Mouse (Mus musculus) R1 (cell line): ENCODE data around the gene Dnaaf5.
A peak's percentile ranks its signal among the peaks of the same experiment; 100 is the strongest.

Source experiments
- DNase-seq: peaks from one replicate; pipeline ENCODE4 v3.0.0-alpha.2; 2018; ENCODE audit warnings: low read depth, low spot score

The Dnaaf5 gene

GRCm38 (mm10) chr5:139149681-139150602, at the start of gene Dnaaf5, which contains the start of gene Prkar1b:
Gene Dnaaf5 (plus strand): TSS chr5:139150223.
Gene Prkar1b (minus strand): TSS chr5:139150001.
- DNase-seq, result peak; percentile 100

- no peak for DNase-seq
Observed at GRCm38 (mm10) chr5:139101783-139102182, 48.2 kb upstream of the Dnaaf5 start.

GRCm38 (mm10) chr5:139107815-139108214, 42.2 kb upstream of the Dnaaf5 start:
- DNase-seq, result peak; percentile 27

GRCm38 (mm10) chr5:139110140-139110855, 39.7 kb upstream of the Dnaaf5 start:
- DNase-seq, result peak; percentile 41

GRCm38 (mm10) chr5:139111991-139112390, 38.0 kb upstream of the Dnaaf5 start:
- DNase-seq, result no peak

- DNase-seq, result no peak
Observed at GRCm38 (mm10) chr5:139112418-139112817, 37.6 kb upstream of the Dnaaf5 start.

- no peak for DNase-seq
Observed at GRCm38 (mm10) chr5:139114876-139115275, 35.1 kb upstream of the Dnaaf5 start.

- DNase-seq, result no peak
Observed at GRCm38 (mm10) chr5:139115507-139115906, 34.5 kb upstream of the Dnaaf5 start.

GRCm38 (mm10) chr5:139118139-139118960, 31.7 kb upstream of the Dnaaf5 start:
- peak; percentile 35 for DNase-seq

GRCm38 (mm10) chr5:139118961-139119276, 31.1 kb upstream of the Dnaaf5 start:
- no peak for DNase-seq

GRCm38 (mm10) chr5:139125717-139126116, 24.3 kb upstream of the Dnaaf5 start:
- DNase-seq, result no peak

- no peak for DNase-seq
Observed at GRCm38 (mm10) chr5:139128476-139129065, 21.5 kb upstream of the Dnaaf5 start.

GRCm38 (mm10) chr5:139129078-139129477, 20.9 kb upstream of the Dnaaf5 start:
- DNase-seq, result no peak

GRCm38 (mm10) chr5:139129572-139130151, 20.4 kb upstream of the Dnaaf5 start:
- no peak for DNase-seq

GRCm38 (mm10) chr5:139130351-139130750, 19.7 kb upstream of the Dnaaf5 start:
- DNase-seq, result no peak

- no peak for DNase-seq
Observed at GRCm38 (mm10) chr5:139134501-139134900, 15.5 kb upstream of the Dnaaf5 start.

- DNase-seq, result no peak
Observed at GRCm38 (mm10) chr5:139136341-139136740, 13.7 kb upstream of the Dnaaf5 start.

- no peak for DNase-seq
Observed at GRCm38 (mm10) chr5:139137176-139137575, 12.8 kb upstream of the Dnaaf5 start.

GRCm38 (mm10) chr5:139138261-139138925, 11.6 kb upstream of the Dnaaf5 start:
- no peak for DNase-seq

GRCm38 (mm10) chr5:139138926-139139472, 11.0 kb upstream of the Dnaaf5 start:
- DNase-seq, result no peak
